Mouse (Mus musculus): ENCODE data around the gene Gm7247.
"Not testable (repeated sequence)": the region's sequence is repeated elsewhere in the genome, so short reads cannot be mapped to it uniquely, and the experiment has no call there.

Gene Gm7247

GRCm38 (mm10) chr14:51361456-51361855, at the start of gene Gm7247:
Gene Gm7247, plus strand, starts transcription at chr14:51361756.
- DNase-seq (ENCODE audit: low spot score), result no peak

- no peak for DNase-seq (ENCODE audit: low spot score)
Measured at GRCm38 (mm10) chr14:51324001-51324400, 37.6 kb upstream of the Gm7247 start.

- no peak for DNase-seq (ENCODE audit: low spot score)
Measured at GRCm38 (mm10) chr14:51346027-51346426, 15.5 kb upstream of the Gm7247 start.

GRCm38 (mm10) chr14:51358111-51358982, 3.2 kb upstream of the Gm7247 start:
- DNase-seq (ENCODE audit: low spot score), result no peak

GRCm38 (mm10) chr14:51382805-51383204, 21.2 kb downstream of the Gm7247 start:
- DNase-seq (ENCODE audit: low spot score), result no peak

- no peak for DNase-seq (ENCODE audit: low spot score)
Measured at GRCm38 (mm10) chr14:51384351-51384750, 22.8 kb downstream of the Gm7247 start.

- DNase-seq (ENCODE audit: low spot score), result no peak
Measured at GRCm38 (mm10) chr14:51385741-51386140, 24.2 kb downstream of the Gm7247 start.

GRCm38 (mm10) chr14:51387768-51388167, 26.2 kb downstream of the Gm7247 start:
- no peak for DNase-seq (ENCODE audit: low spot score)

GRCm38 (mm10) chr14:51388222-51388621, 26.7 kb downstream of the Gm7247 start:
- no peak for DNase-seq (ENCODE audit: low spot score)

- no peak for DNase-seq (ENCODE audit: low spot score)
Measured at GRCm38 (mm10) chr14:51410520-51410919, 49.0 kb downstream of the Gm7247 start, which contains the start of gene Vmn2r88. Gene Vmn2r88, plus strand, starts transcription at chr14:51410820.

GRCm38 (mm10) chr14:51423885-51424284, 62.3 kb downstream of the Gm7247 start:
- no peak for DNase-seq (ENCODE audit: low spot score)

- not testable (repeated sequence) for DNase-seq (ENCODE audit: low spot score)
Measured at GRCm38 (mm10) chr14:51430138-51430537, 68.6 kb downstream of the Gm7247 start.

GRCm38 (mm10) chr14:51434546-51434945, 73.0 kb downstream of the Gm7247 start:
- DNase-seq (ENCODE audit: low spot score), result no peak

GRCm38 (mm10) chr14:51435020-51435419, 73.5 kb downstream of the Gm7247 start:
- DNase-seq (ENCODE audit: low spot score), result no peak

- no peak for DNase-seq (ENCODE audit: low spot score)
Measured at GRCm38 (mm10) chr14:51438955-51439354, 77.4 kb downstream of the Gm7247 start.

- DNase-seq (ENCODE audit: low spot score), result not testable (repeated sequence)
Measured at GRCm38 (mm10) chr14:51451557-51451956, 90.0 kb downstream of the Gm7247 start, which contains the start of gene Vmn2r89. Gene Vmn2r89, plus strand, starts transcription at chr14:51451857.

- not testable (repeated sequence) for DNase-seq (ENCODE audit: low spot score)
Measured at GRCm38 (mm10) chr14:51480278-51480677, 118.7 kb downstream of the Gm7247 start.

GRCm38 (mm10) chr14:51481332-51482015, 119.9 kb downstream of the Gm7247 start:
- not testable (repeated sequence) for DNase-seq (ENCODE audit: low spot score)

- no peak for DNase-seq (ENCODE audit: low spot score)
Measured at GRCm38 (mm10) chr14:51482051-51482715, 120.6 kb downstream of the Gm7247 start.

GRCm38 (mm10) chr14:51482971-51483381, 121.4 kb downstream of the Gm7247 start:
- DNase-seq (ENCODE audit: low spot score), result not testable (repeated sequence)

GRCm38 (mm10) chr14:51483671-51484070, 122.1 kb downstream of the Gm7247 start:
- DNase-seq (ENCODE audit: low spot score), result no peak

GRCm38 (mm10) chr14:51486111-51486510, 124.6 kb downstream of the Gm7247 start:
- no peak for DNase-seq (ENCODE audit: low spot score)

Data from urinary bladder, postnatal 10 days (tissue).